Mouse (Mus musculus) ES-CJ7 (cell line): ENCODE results near the gene Gm1979.
"Not testable (repeated sequence)": the region's sequence is repeated elsewhere in the genome, so short reads cannot be mapped to it uniquely, and the experiment has no call there.

Source experiments
- DNase-seq: peaks from one replicate; pipeline ENCODE4 v3.0.0; 2011; ENCODE audit warnings: low read depth, low spot score

Gene Gm1979

GRCm38 (mm10) chr5:26004698-26005097 is at the start of gene Gm1979:
TSS of gene Gm1979 (minus strand) at chr5:26004798.
- DNase-seq, result not testable (repeated sequence)

- not testable (repeated sequence) for DNase-seq
These were observed 34.9 kb upstream of the Gm1979 start, which contains the start of gene Speer4a for GRCm38 (mm10) chr5:26039458-26039857. TSS of gene Speer4a (minus strand) at chr5:26039558.

GRCm38 (mm10) chr5:26022816-26023215 is 18.2 kb upstream of the Gm1979 start, which contains the start of gene Gm5862:
TSS of gene Gm5862 (minus strand) at chr5:26022916.
- DNase-seq, result not testable (repeated sequence)

GRCm38 (mm10) chr5:26007697-26008096 is 3.1 kb upstream of the Gm1979 start:
- DNase-seq, result not testable (repeated sequence)

- peak; percentile 82 for DNase-seq
These were observed 2.5 kb upstream of the Gm1979 start for GRCm38 (mm10) chr5:26006937-26007695.

- not testable (repeated sequence) for DNase-seq
These were observed 16.0 kb downstream of the Gm1979 start, which contains the start of gene Gm21698 for GRCm38 (mm10) chr5:25988550-25988949. TSS of gene Gm21698 (minus strand) at chr5:25988650.

- DNase-seq, result not testable (repeated sequence)
These were observed 32.0 kb downstream of the Gm1979 start, which contains the start of gene Gm21680 for GRCm38 (mm10) chr5:25972563-25972962. TSS of gene Gm21680 (minus strand) at chr5:25972663.

- not testable (repeated sequence) for DNase-seq
These were observed 47.5 kb downstream of the Gm1979 start for GRCm38 (mm10) chr5:25957050-25957449.

- peak; percentile 6 for DNase-seq
These were observed 48.0 kb downstream of the Gm1979 start for GRCm38 (mm10) chr5:25956611-25957010.

- not testable (repeated sequence) for DNase-seq
These were observed 50.3 kb downstream of the Gm1979 start, which contains the start of gene Gm21671 for GRCm38 (mm10) chr5:25954317-25954716. TSS of gene Gm21671 (minus strand) at chr5:25954417.
